Mouse (Mus musculus) stomach, postnatal 0 days (tissue): ENCODE measurements around the gene Trim28. TPM values are rescaled to one million over a fixed set of nuclear protein-coding genes. Genes with fewer than 3 reads are reported as not detected.

Experiments used
- ATAC-seq: fragments of 200-750 bp; cut with Nextera tagmentation; 2 replicates; pipeline ENCODE4 v1.8.0; 2017; ENCODE audit not compliant: low FRiP score, low TSS enrichment
- DNase-seq: peaks from one replicate; pipeline ENCODE4 v3.0.0-alpha.2; 2016; ENCODE audit warnings: low spot score
- H3K27ac ChIP-seq: fragments of 300-500 bp; sonication (generic); replicated peaks from 2 replicates; pipeline ENCODE4 v1.5.1; 2014; ENCODE audit warnings: mild to moderate bottlenecking, control low read depth
- H3K27me3 ChIP-seq: fragments of 300-500 bp; sonication (generic); 2 replicates; pipeline ENCODE4 v1.6.1; 2014; ENCODE audit warnings: low read length; ENCODE audit not compliant: control insufficient read depth, insufficient read depth
- H3K36me3 ChIP-seq: fragments of 300-500 bp; sonication (generic); 2 replicates; pipeline ENCODE4 v1.6.1; 2014; ENCODE audit warnings: low read length, mixed read lengths; ENCODE audit not compliant: control insufficient read depth, insufficient read depth
- H3K4me1 ChIP-seq: fragments of 300-500 bp; sonication (generic); replicated peaks from 2 replicates; pipeline ENCODE4 v1.6.1; 2014; ENCODE audit warnings: antibody characterized with exemption; ENCODE audit not compliant: control insufficient read depth, insufficient read depth
- H3K4me2 ChIP-seq: fragments of 300-500 bp; sonication (generic); replicated peaks from 2 replicates; pipeline ENCODE4 v1.6.1; 2014; ENCODE audit warnings: low read depth, mild to moderate bottlenecking, control low read depth, moderate library complexity
- H3K4me3 ChIP-seq: fragments of 300-500 bp; sonication (generic); 2 replicates; pipeline ENCODE4 v1.5.1; 2014; ENCODE audit warnings: low read depth, low read length, control low read depth
- H3K9ac ChIP-seq: fragments of 300-500 bp; sonication (generic); 2 replicates; pipeline ENCODE4 v1.6.1; 2014; ENCODE audit warnings: mild to moderate bottlenecking, low read length, control low read depth, mixed read lengths
- H3K9me3 ChIP-seq: fragments of 300-500 bp; sonication (generic); 2 replicates; pipeline ENCODE4 v1.6.1; 2016; ENCODE audit warnings: low read length; ENCODE audit not compliant: control insufficient read depth
- CTCF ChIP-seq: IDR thresholded peaks from 2 replicates; pipeline ENCODE4 v1.5.1; 2016; ENCODE audit warnings: antibody characterized with exemption, low read depth, mild to moderate bottlenecking, moderate library complexity
- EP300 ChIP-seq: optimal IDR thresholded peaks from 2 replicates; pipeline ENCODE3; 2016; ENCODE audit warnings: antibody characterized with exemption
- WGBS: fragments of 180-500 bp; shearing (Covaris S2); extraction: QIAGEN DNeasy Blood & Tissue Kit; methylation state at CpG from one replicate; pipeline ENCODE4 v1.1.7; 2014; 5-methylcytosine and 5-hydroxymethylcytosine counted together
- polyA plus RNA-seq: library from polyadenylated mRNA; unstranded; fragments of >200 nt; fragmentation: Nextera tagmentation; extraction: Ambion mirVana; gene quantifications from 2 replicates; pipeline ENCODE4 v1.2.1, GENCODE M21; 2015

Gene Trim28
- polyA plus RNA-seq, 1 experiment from 2014 or later: 93.7 TPM

DNA sequence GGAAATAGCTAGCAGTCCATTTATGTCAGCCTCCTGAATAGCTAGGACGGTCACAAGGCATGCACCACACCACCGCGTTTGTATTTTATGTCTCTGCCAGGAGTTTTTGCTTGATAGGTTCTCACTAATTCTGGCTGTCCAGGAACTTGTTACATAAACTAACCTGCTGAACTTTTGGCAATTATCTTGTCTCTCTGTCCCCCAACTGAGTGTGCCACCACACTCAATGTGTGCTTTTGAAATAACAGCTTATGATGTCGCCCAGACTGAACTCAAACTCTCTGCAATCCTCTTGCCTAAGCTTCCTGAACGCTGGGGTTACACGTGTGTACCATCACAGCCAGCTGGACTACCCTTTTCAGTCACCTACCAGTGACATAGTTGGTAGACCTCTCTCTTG, 43.6 kb downstream of the Trim28 start:
- Histone ChIP-seq H3K4me1 (peaks cover 3% of the 10 kb centered on the region; the same call in 1 of the 2 replicates), H3K4me2 (no peak overlapping the region), H3K27ac (no peak overlapping the region), H3K27me3 (peaks cover 3% of the 10 kb centered on the region; the same call in 1 of the 2 replicates), H3K9ac (no peak overlapping the region), H3K4me3 (no peak overlapping the region), H3K9me3 (no peaks in the 10 kb centered on the region), H3K36me3 (no peaks in the 10 kb centered on the region)
- no peak for ATAC-seq
- no peak for DNase-seq
- TF ChIP-seq EP300 (no peak), CTCF (no peak)
- 68% methylated on average over 6 of the region's 6 CpGs for WGBS

DNA sequence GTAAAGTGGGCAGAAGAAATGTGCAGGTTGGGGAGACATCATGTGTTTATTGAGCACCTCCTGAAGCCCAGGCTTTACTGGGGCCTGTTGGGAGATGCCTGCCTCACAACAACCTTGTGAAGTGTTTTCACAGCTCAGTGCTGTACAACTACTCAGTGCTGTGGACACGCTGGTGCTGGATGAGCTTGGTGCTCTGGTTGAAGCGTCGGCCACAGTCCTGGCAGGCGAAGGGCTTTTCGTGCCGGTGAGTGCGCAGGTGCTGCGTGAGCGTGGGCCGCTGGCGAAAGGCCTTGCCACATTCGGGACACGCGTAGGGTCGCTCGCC, 44.2 kb downstream of the Trim28 start:
- no peaks in the 10 kb centered on the region for H3K9me3 ChIP-seq
- DNase-seq (no peak), ATAC-seq (no peak)
- H3K36me3 ChIP-seq: no peaks in the 10 kb centered on the region
- 0 out of 2 replicates have a peak overlapping the region, but pooled peaks have one; percentile 54 for H3K9ac ChIP-seq
- H3K27me3 ChIP-seq: peaks cover 3% of the 10 kb centered on the region; the same call in 1 of the 2 replicates
- 49% methylated on average over 16 of the region's 16 CpGs for WGBS
- peak overlapping the region; percentile 77; the same call in 1 of the 2 replicates for H3K4me2 ChIP-seq
- H3K27ac ChIP-seq: no peak overlapping the region
- H3K4me3 ChIP-seq: 0 out of 2 replicates have a peak overlapping the region, but pooled peaks have one; percentile 8
- TF ChIP-seq EP300 (no peak), CTCF (no peak)
- peaks cover 3% of the 10 kb centered on the region; the same call in 1 of the 2 replicates for H3K4me1 ChIP-seq

DNA sequence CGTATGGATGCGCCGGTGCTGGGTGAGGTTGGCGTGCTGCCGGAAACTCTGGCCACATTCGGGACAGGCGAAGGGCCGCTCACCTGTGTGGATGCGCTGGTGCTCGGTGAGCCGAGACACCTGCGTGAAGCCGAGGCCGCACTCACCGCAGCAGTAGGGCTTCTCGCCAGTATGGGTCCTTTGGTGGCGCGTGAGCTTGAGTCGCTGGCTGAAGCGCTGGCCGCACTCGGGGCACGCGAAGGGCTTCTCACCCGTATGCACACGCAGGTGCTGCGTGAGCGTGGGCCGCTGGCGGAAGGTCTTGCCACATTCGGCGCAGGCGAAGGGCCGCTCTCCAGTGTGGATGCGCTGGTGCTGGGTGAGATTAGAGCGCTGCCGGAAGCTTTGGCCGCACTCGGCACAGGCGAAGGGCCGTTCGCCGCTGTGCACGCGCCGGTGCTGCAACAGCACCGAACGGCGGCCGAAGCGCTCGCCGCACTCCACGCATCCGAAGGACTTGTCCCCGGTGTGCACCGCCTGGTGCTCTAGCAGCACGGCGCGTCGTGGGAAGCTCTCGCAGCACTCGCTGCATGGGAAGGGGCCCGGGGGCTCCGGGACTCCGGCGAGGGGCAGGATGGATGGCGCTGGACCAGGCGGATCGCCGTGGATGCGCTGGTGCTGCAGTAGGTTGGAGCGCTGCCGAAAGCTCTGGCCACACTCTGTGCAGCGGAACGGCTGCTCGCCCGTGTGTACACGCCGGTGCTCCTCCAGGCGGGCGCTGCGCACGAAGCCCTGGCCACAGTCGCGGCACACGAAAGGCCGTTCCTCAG, 44.7 kb downstream of the Trim28 start:
- H3K4me2 ChIP-seq: peak overlapping the region; percentile 77
- no peaks in the 10 kb centered on the region for H3K9me3 ChIP-seq
- ATAC-seq: peak; percentile 41
- no peak overlapping the region for H3K27ac ChIP-seq
- peak overlapping the region; percentile 54 for H3K9ac ChIP-seq
- H3K4me1 ChIP-seq: peaks cover 3% of the 10 kb centered on the region; the same call in 1 of the 2 replicates
- no peaks in the 10 kb centered on the region for H3K36me3 ChIP-seq
- TF ChIP-seq EP300 (no peak), CTCF (0 out of 2 replicates have a peak, but pooled peaks have one; percentile 14)
- peak; percentile 42 for DNase-seq
- peak overlapping the region; percentile 42 for H3K4me3 ChIP-seq
- H3K27me3 ChIP-seq: peaks cover 3% of the 10 kb centered on the region; the same call in 1 of the 2 replicates
- WGBS: 5% methylated on average over 88 of the region's 88 CpGs

DNA sequence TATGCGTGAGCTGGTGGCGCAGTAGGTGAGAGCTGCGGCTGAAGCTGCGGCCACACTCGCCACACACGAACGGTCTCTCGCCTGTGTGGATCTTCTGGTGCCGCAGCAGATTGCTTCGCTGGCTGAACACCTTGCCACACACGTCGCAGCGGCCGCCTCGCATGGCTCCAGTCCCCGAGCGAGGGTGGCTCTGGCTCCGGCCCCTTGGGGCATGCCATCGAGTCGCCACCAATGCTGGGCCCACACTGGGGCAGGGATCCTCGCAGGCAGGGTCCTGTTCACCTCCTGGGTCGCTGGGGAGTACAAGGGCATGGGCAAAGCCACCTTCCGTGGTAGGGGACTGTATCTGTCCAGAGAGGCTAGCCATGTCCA, 45.3 kb downstream of the Trim28 start:
- no peak for ATAC-seq
- H3K9me3 ChIP-seq: no peaks in the 10 kb centered on the region
- 6% methylated on average over 23 of the region's 23 CpGs for WGBS
- H3K4me2 ChIP-seq: peak overlapping the region; percentile 77
- peak overlapping the region; percentile 54 for H3K9ac ChIP-seq
- peaks cover 3% of the 10 kb centered on the region; the same call in 1 of the 2 replicates for H3K4me1 ChIP-seq
- DNase-seq: peak; percentile 18
- peak overlapping the region; percentile 42 for H3K4me3 ChIP-seq
- no peaks in the 10 kb centered on the region for H3K36me3 ChIP-seq
- peaks cover 3% of the 10 kb centered on the region; the same call in 1 of the 2 replicates for H3K27me3 ChIP-seq
- H3K27ac ChIP-seq: no peak overlapping the region
- TF ChIP-seq EP300: no peak
- no peak for TF ChIP-seq CTCF

GRCm38 (mm10) chr7:13046084-13046483, 47.2 kb downstream of the Trim28 start:
- TF ChIP-seq EP300: no peak
- peak; percentile 94 for TF ChIP-seq CTCF
- Histone ChIP-seq H3K36me3 (no peaks in the 10 kb centered on the region), H3K4me2 (no peak overlapping the region), H3K27me3 (peaks cover 3% of the 10 kb centered on the region; the same call in 1 of the 2 replicates), H3K9me3 (no peaks in the 10 kb centered on the region), H3K4me1 (peaks cover 3% of the 10 kb centered on the region; the same call in 1 of the 2 replicates), H3K4me3 (no peak overlapping the region), H3K27ac (no peak overlapping the region), H3K9ac (no peak overlapping the region)
- WGBS: 4% methylated on average over 2 of the region's 2 CpGs
- ATAC-seq (peak; percentile 72), DNase-seq (peak; percentile 75)

GRCm38 (mm10) chr7:13053001-13053400, 54.1 kb downstream of the Trim28 start:
- 86% methylated on average over 13 of the region's 13 CpGs for WGBS
- no peak overlapping the region for H3K4me2 ChIP-seq
- H3K27ac ChIP-seq: no peak overlapping the region
- no peaks in the 10 kb centered on the region for H3K4me1 ChIP-seq
- H3K9ac ChIP-seq: no peak overlapping the region
- no peak for ATAC-seq
- DNase-seq: no peak
- no peaks in the 10 kb centered on the region for H3K27me3 ChIP-seq
- H3K9me3 ChIP-seq: no peaks in the 10 kb centered on the region
- TF ChIP-seq CTCF: no peak
- TF ChIP-seq EP300: no peak
- no peak overlapping the region for H3K4me3 ChIP-seq
- H3K36me3 ChIP-seq: no peaks in the 10 kb centered on the region
